Mouse (Mus musculus) embryo, embryonic 9.5 days (tissue): ENCODE data around the gene Stat1.

Source experiments
- DNase-seq: peaks from one replicate; pipeline ENCODE4 v3.0.0-alpha.2; 2017; ENCODE audit errors: extremely low spot score

The Stat1 gene

GRCm38 (mm10) chr1:52163707-52164457, 44.6 kb downstream of the Stat1 start:
- DNase-seq = no peak

- DNase-seq = no peak
These were observed 47.5 kb downstream of the Stat1 start for GRCm38 (mm10) chr1:52166652-52167220.

- no peak for DNase-seq
These were observed 50.8 kb downstream of the Stat1 start for GRCm38 (mm10) chr1:52170057-52170456.

GRCm38 (mm10) chr1:52170747-52171146, 51.5 kb downstream of the Stat1 start:
- no peak for DNase-seq

GRCm38 (mm10) chr1:52171271-52171670, 52.0 kb downstream of the Stat1 start:
- DNase-seq = no peak

GRCm38 (mm10) chr1:52175321-52175720, 56.1 kb downstream of the Stat1 start:
- no peak for DNase-seq

- DNase-seq = no peak
These were observed 56.7 kb downstream of the Stat1 start for GRCm38 (mm10) chr1:52175983-52176382.

GRCm38 (mm10) chr1:52176999-52177398, 57.8 kb downstream of the Stat1 start:
- no peak for DNase-seq

- no peak for DNase-seq
These were observed 60.8 kb downstream of the Stat1 start for GRCm38 (mm10) chr1:52179939-52180568.

GRCm38 (mm10) chr1:52181994-52182393, 62.8 kb downstream of the Stat1 start:
- DNase-seq = no peak

GRCm38 (mm10) chr1:52182992-52183391, 63.8 kb downstream of the Stat1 start:
- DNase-seq = no peak
